Mouse (Mus musculus): ENCODE results near the gene Pheta2. TPM values are rescaled to one million over a fixed set of nuclear protein-coding genes. Genes with fewer than 3 reads are reported as not detected.

Gene Pheta2
- 1.5 and 1.8 TPM in 2 replicates for polyA plus RNA-seq (2014; fragmentation: Nextera tagmentation; extraction: Ambion mirVana)

- ATAC-seq (ENCODE audit: low FRiP score) (peak; percentile 89), DNase-seq (ENCODE audit: low spot score) (peak; percentile 96)
- peaks cover 16% of the 10 kb centered on the region for H3K36me3 ChIP-seq (replicated peaks; ENCODE audit: control insufficient read depth, insufficient read depth)
- peak within 1 kb of the TSS; percentile 64 for H3K9ac ChIP-seq
- H3K4me3 ChIP-seq (replicated peaks; ENCODE audit: low read length) = peak within 1 kb of the TSS; percentile 59
- H3K27me3 ChIP-seq (ENCODE audit: control insufficient read depth, insufficient read depth, low read length) = peaks cover 18% of the 10 kb centered on the region
- peak within 1 kb of the TSS; percentile 71 for H3K4me2 ChIP-seq (replicated peaks)
- 0 out of 2 replicates have a peak within 1 kb of the TSS, but pooled peaks have one; percentile 52 for H3K27ac ChIP-seq
- peaks cover 14% of the 10 kb centered on the region for H3K4me1 ChIP-seq (replicated peaks; ENCODE audit: control insufficient read depth, insufficient read depth, low read length)
- WGBS = under 1% methylated on average over 41 of the region's 41 CpGs
- H3K9me3 ChIP-seq (ENCODE audit: control insufficient read depth, low read length) = no peaks in the 10 kb centered on the region
These were observed at the start of gene Pheta2, which contains the start of the genes Naga and Smdt1 for GRCm38 (mm10) chr15:82338593-82339112. Gene Pheta2 (plus strand): TSS chr15:82338942. Gene Naga (minus strand): TSS chr15:82338925. Gene Smdt1 (plus strand): TSS chr15:82338959.

- no peak overlapping the region for H3K4me3 ChIP-seq (replicated peaks; ENCODE audit: low read length)
- ATAC-seq (ENCODE audit: low FRiP score) = no peak
- H3K4me1 ChIP-seq (replicated peaks; ENCODE audit: control insufficient read depth, insufficient read depth, low read length) = peaks cover 14% of the 10 kb centered on the region; the same call in 1 of the 2 replicates
- no peak overlapping the region for H3K9ac ChIP-seq
- no peaks in the 10 kb centered on the region for H3K9me3 ChIP-seq (ENCODE audit: control insufficient read depth, low read length)
- no peak overlapping the region for H3K4me2 ChIP-seq (replicated peaks)
- WGBS = 88% methylated on average over 7 of the region's 7 CpGs
- H3K36me3 ChIP-seq (replicated peaks; ENCODE audit: control insufficient read depth, insufficient read depth) = peaks cover 77% of the 10 kb centered on the region
- H3K27ac ChIP-seq = no peak overlapping the region
- H3K27me3 ChIP-seq (ENCODE audit: control insufficient read depth, insufficient read depth, low read length) = no peaks in the 10 kb centered on the region
- DNase-seq (ENCODE audit: low spot score) = no peak
These were observed 48.5 kb upstream of the Pheta2 start for GRCm38 (mm10) chr15:82290252-82290651.

- Histone ChIP-seq H3K36me3 (replicated peaks; ENCODE audit: control insufficient read depth, insufficient read depth) (peaks cover 51% of the 10 kb centered on the region), H3K4me1 (replicated peaks; ENCODE audit: control insufficient read depth, insufficient read depth, low read length) (peaks cover 14% of the 10 kb centered on the region; the same call in 1 of the 2 replicates), H3K9me3 (ENCODE audit: control insufficient read depth, low read length) (no peaks in the 10 kb centered on the region), H3K27me3 (ENCODE audit: control insufficient read depth, insufficient read depth, low read length) (no peaks in the 10 kb centered on the region), H3K4me3 (replicated peaks; ENCODE audit: low read length) (no peak overlapping the region), H3K4me2 (replicated peaks) (peak overlapping the region; percentile 30), H3K9ac (no peak overlapping the region), H3K27ac (peak overlapping the region; percentile 52; the same call in 1 of the 2 replicates)
- 9% methylated on average over 5 of the region's 5 CpGs for WGBS
- DNase-seq (ENCODE audit: low spot score) (no peak), ATAC-seq (ENCODE audit: low FRiP score) (peak; percentile 57)
These were observed 45.9 kb upstream of the Pheta2 start for GRCm38 (mm10) chr15:82292851-82293250.

- ATAC-seq (ENCODE audit: low FRiP score) (peak; percentile 80), DNase-seq (ENCODE audit: low spot score) (peak; percentile 61)
- Histone ChIP-seq H3K4me2 (replicated peaks) (peak overlapping the region; percentile 30), H3K27me3 (ENCODE audit: control insufficient read depth, insufficient read depth, low read length) (no peaks in the 10 kb centered on the region), H3K9me3 (ENCODE audit: control insufficient read depth, low read length) (no peaks in the 10 kb centered on the region), H3K4me1 (replicated peaks; ENCODE audit: control insufficient read depth, insufficient read depth, low read length) (peaks cover 14% of the 10 kb centered on the region; the same call in 1 of the 2 replicates), H3K36me3 (replicated peaks; ENCODE audit: control insufficient read depth, insufficient read depth) (peaks cover 47% of the 10 kb centered on the region), H3K27ac (peak overlapping the region; percentile 52; the same call in 1 of the 2 replicates), H3K4me3 (replicated peaks; ENCODE audit: low read length) (no peak overlapping the region), H3K9ac (no peak overlapping the region)
- 3% methylated on average over 7 of the region's 7 CpGs for WGBS
These were observed 45.5 kb upstream of the Pheta2 start for GRCm38 (mm10) chr15:82293271-82293711.

- WGBS = 39% methylated on average over 8 of the region's 8 CpGs
- peaks cover 14% of the 10 kb centered on the region; the same call in 1 of the 2 replicates for H3K4me1 ChIP-seq (replicated peaks; ENCODE audit: control insufficient read depth, insufficient read depth, low read length)
- H3K9ac ChIP-seq = no peak overlapping the region
- 0 out of 2 replicates have a peak overlapping the region, but pooled peaks have one; percentile 52 for H3K27ac ChIP-seq
- DNase-seq (ENCODE audit: low spot score) = peak; percentile 61
- H3K4me3 ChIP-seq (replicated peaks; ENCODE audit: low read length) = no peak overlapping the region
- peaks cover 39% of the 10 kb centered on the region for H3K36me3 ChIP-seq (replicated peaks; ENCODE audit: control insufficient read depth, insufficient read depth)
- H3K4me2 ChIP-seq (replicated peaks) = no peak overlapping the region
- no peaks in the 10 kb centered on the region for H3K27me3 ChIP-seq (ENCODE audit: control insufficient read depth, insufficient read depth, low read length)
- H3K9me3 ChIP-seq (ENCODE audit: control insufficient read depth, low read length) = no peaks in the 10 kb centered on the region
- peak; percentile 26; the same call in 1 of the 2 replicates for ATAC-seq (ENCODE audit: low FRiP score)
These were observed 44.7 kb upstream of the Pheta2 start for GRCm38 (mm10) chr15:82294059-82294458.

- H3K36me3 ChIP-seq (replicated peaks; ENCODE audit: control insufficient read depth, insufficient read depth) = no peaks in the 10 kb centered on the region
- no peak within 1 kb of the TSS for H3K27ac ChIP-seq
- 0 out of 2 replicates have a peak, but pooled peaks cover 3% of the 10 kb centered on the region for H3K4me1 ChIP-seq (replicated peaks; ENCODE audit: control insufficient read depth, insufficient read depth, low read length)
- ATAC-seq (ENCODE audit: low FRiP score) (0 out of 2 replicates have a peak, but pooled peaks have one; percentile 46), DNase-seq (ENCODE audit: low spot score) (no peak)
- H3K9ac ChIP-seq = no peak within 1 kb of the TSS
- H3K27me3 ChIP-seq (ENCODE audit: control insufficient read depth, insufficient read depth, low read length) = no peaks in the 10 kb centered on the region
- H3K9me3 ChIP-seq (ENCODE audit: control insufficient read depth, low read length) = no peaks in the 10 kb centered on the region
- WGBS = 63% methylated on average over 39 of the region's 39 CpGs
- no peak within 1 kb of the TSS for H3K4me2 ChIP-seq (replicated peaks)
- H3K4me3 ChIP-seq (replicated peaks; ENCODE audit: low read length) = no peak within 1 kb of the TSS
These were observed 39.8 kb upstream of the Pheta2 start, which contains the start of gene Wbp2nl for GRCm38 (mm10) chr15:82298764-82299561. Gene Wbp2nl (plus strand): TSS chr15:82298954.

- H3K4me2 ChIP-seq (replicated peaks) = no peak overlapping the region
- H3K27me3 ChIP-seq (ENCODE audit: control insufficient read depth, insufficient read depth, low read length) = no peaks in the 10 kb centered on the region
- no peak overlapping the region for H3K4me3 ChIP-seq (replicated peaks; ENCODE audit: low read length)
- no peak for ATAC-seq (ENCODE audit: low FRiP score)
- 75% methylated on average over 3 of the region's 3 CpGs for WGBS
- H3K36me3 ChIP-seq (replicated peaks; ENCODE audit: control insufficient read depth, insufficient read depth) = no peaks in the 10 kb centered on the region
- H3K4me1 ChIP-seq (replicated peaks; ENCODE audit: control insufficient read depth, insufficient read depth, low read length) = no peaks in the 10 kb centered on the region
- H3K9ac ChIP-seq = no peak overlapping the region
- H3K27ac ChIP-seq = no peak overlapping the region
- DNase-seq (ENCODE audit: low spot score) = no peak
- H3K9me3 ChIP-seq (ENCODE audit: control insufficient read depth, low read length) = no peaks in the 10 kb centered on the region
These were observed 31.6 kb upstream of the Pheta2 start for GRCm38 (mm10) chr15:82307107-82307506.

GRCm38 (mm10) chr15:82308416-82308815 is 30.3 kb upstream of the Pheta2 start:
- Histone ChIP-seq H3K4me2 (replicated peaks) (no peak overlapping the region), H3K36me3 (replicated peaks; ENCODE audit: control insufficient read depth, insufficient read depth) (no peaks in the 10 kb centered on the region), H3K4me3 (replicated peaks; ENCODE audit: low read length) (no peak overlapping the region), H3K27me3 (ENCODE audit: control insufficient read depth, insufficient read depth, low read length) (no peaks in the 10 kb centered on the region), H3K9me3 (ENCODE audit: control insufficient read depth, low read length) (no peaks in the 10 kb centered on the region), H3K27ac (no peak overlapping the region), H3K9ac (no peak overlapping the region), H3K4me1 (replicated peaks; ENCODE audit: control insufficient read depth, insufficient read depth, low read length) (no peaks in the 10 kb centered on the region)
- 85% methylated on average over 3 of the region's 3 CpGs for WGBS
- DNase-seq (ENCODE audit: low spot score) = no peak
- ATAC-seq (ENCODE audit: low FRiP score) = no peak

GRCm38 (mm10) chr15:82317839-82318238 is 20.9 kb upstream of the Pheta2 start:
- DNase-seq (ENCODE audit: low spot score) (no peak), ATAC-seq (ENCODE audit: low FRiP score) (no peak)
- Histone ChIP-seq H3K4me3 (replicated peaks; ENCODE audit: low read length) (no peak overlapping the region), H3K27me3 (ENCODE audit: control insufficient read depth, insufficient read depth, low read length) (no peaks in the 10 kb centered on the region), H3K27ac (no peak overlapping the region), H3K36me3 (replicated peaks; ENCODE audit: control insufficient read depth, insufficient read depth) (no peaks in the 10 kb centered on the region), H3K9ac (no peak overlapping the region), H3K4me1 (replicated peaks; ENCODE audit: control insufficient read depth, insufficient read depth, low read length) (no peaks in the 10 kb centered on the region), H3K4me2 (replicated peaks) (no peak overlapping the region), H3K9me3 (ENCODE audit: control insufficient read depth, low read length) (no peaks in the 10 kb centered on the region)
- WGBS = 86% methylated on average over 6 of the region's 6 CpGs
